Mouse (Mus musculus): ENCODE measurements around the gene Uba52. TPM values are rescaled to one million over a fixed set of nuclear protein-coding genes. Genes with fewer than 3 reads are reported as not detected.

The Uba52 gene
- total RNA-seq, 2 experiments from 2014 or later: 1,005 to 1,128 TPM

- no peak for DNase-seq (ENCODE audit: extremely low spot score in 1 of 2, low spot score in 1 of 2)
Measured at GRCm38 (mm10) chr8:70487993-70488796, 22.4 kb downstream of the Uba52 start.

GRCm38 (mm10) chr8:70486941-70487520 lies 23.6 kb downstream of the Uba52 start, which contains the start of gene Tmem59l:
Gene Tmem59l, minus strand, starts transcription at chr8:70487358.
- no peak for DNase-seq (ENCODE audit: extremely low spot score in 1 of 2, low spot score in 1 of 2)

- DNase-seq (ENCODE audit: extremely low spot score in 1 of 2, low spot score in 1 of 2): no peak
Measured at GRCm38 (mm10) chr8:70486191-70486681, 24.4 kb downstream of the Uba52 start.

GRCm38 (mm10) chr8:70482943-70483342 lies 27.7 kb downstream of the Uba52 start:
- no peak for DNase-seq (ENCODE audit: extremely low spot score in 1 of 2, low spot score in 1 of 2)

- DNase-seq (ENCODE audit: extremely low spot score in 1 of 2, low spot score in 1 of 2): no peak
Measured at GRCm38 (mm10) chr8:70481908-70482307, 28.7 kb downstream of the Uba52 start.

- no peak for DNase-seq (ENCODE audit: extremely low spot score in 1 of 2, low spot score in 1 of 2)
Measured at GRCm38 (mm10) chr8:70477269-70477982, 33.2 kb downstream of the Uba52 start.

GRCm38 (mm10) chr8:70476333-70477268 lies 34.0 kb downstream of the Uba52 start, which contains the start of gene Klhl26:
Gene Klhl26, minus strand, starts transcription at chr8:70476968.
- DNase-seq (ENCODE audit: extremely low spot score in 1 of 2, low spot score in 1 of 2): peak; percentile 68 to 74

- no peak for DNase-seq (ENCODE audit: extremely low spot score in 1 of 2, low spot score in 1 of 2)
Measured at GRCm38 (mm10) chr8:70471856-70472255, 38.7 kb downstream of the Uba52 start.

- DNase-seq (ENCODE audit: extremely low spot score in 1 of 2, low spot score in 1 of 2): no peak
Measured at GRCm38 (mm10) chr8:70469938-70470337, 40.7 kb downstream of the Uba52 start.

GRCm38 (mm10) chr8:70469295-70469916 lies 41.2 kb downstream of the Uba52 start:
- DNase-seq (ENCODE audit: extremely low spot score in 1 of 2, low spot score in 1 of 2): no peak

GRCm38 (mm10) chr8:70468733-70469132 lies 41.9 kb downstream of the Uba52 start:
- DNase-seq (ENCODE audit: extremely low spot score in 1 of 2, low spot score in 1 of 2): no peak

- DNase-seq (ENCODE audit: extremely low spot score in 1 of 2, low spot score in 1 of 2): no peak
Measured at GRCm38 (mm10) chr8:70467907-70468306, 42.7 kb downstream of the Uba52 start.

GRCm38 (mm10) chr8:70467229-70467725 lies 43.3 kb downstream of the Uba52 start:
- no peak for DNase-seq (ENCODE audit: extremely low spot score in 1 of 2, low spot score in 1 of 2)

GRCm38 (mm10) chr8:70466771-70467170 lies 43.8 kb downstream of the Uba52 start:
- DNase-seq (ENCODE audit: extremely low spot score in 1 of 2, low spot score in 1 of 2): no peak

- DNase-seq (ENCODE audit: extremely low spot score in 1 of 2, low spot score in 1 of 2): no peak
Measured at GRCm38 (mm10) chr8:70466305-70466704, 44.3 kb downstream of the Uba52 start.

- DNase-seq (ENCODE audit: extremely low spot score in 1 of 2, low spot score in 1 of 2): no peak
Measured at GRCm38 (mm10) chr8:70465701-70466100, 44.9 kb downstream of the Uba52 start.

- DNase-seq (ENCODE audit: extremely low spot score in 1 of 2, low spot score in 1 of 2): no peak
Measured at GRCm38 (mm10) chr8:70464162-70464561, 46.4 kb downstream of the Uba52 start.

- DNase-seq (ENCODE audit: extremely low spot score in 1 of 2, low spot score in 1 of 2): peak in 1 of 2 experiments; percentile 59
Measured at GRCm38 (mm10) chr8:70463306-70463705, 47.3 kb downstream of the Uba52 start.

GRCm38 (mm10) chr8:70462516-70462813 lies 48.1 kb downstream of the Uba52 start:
- DNase-seq (ENCODE audit: extremely low spot score in 1 of 2, low spot score in 1 of 2): no peak

Measured in layer of hippocampus, postnatal 25 days (tissue).